Comparison of ENCODE assay signal across 10 mouse cellular contexts in the genomic region with DNA sequence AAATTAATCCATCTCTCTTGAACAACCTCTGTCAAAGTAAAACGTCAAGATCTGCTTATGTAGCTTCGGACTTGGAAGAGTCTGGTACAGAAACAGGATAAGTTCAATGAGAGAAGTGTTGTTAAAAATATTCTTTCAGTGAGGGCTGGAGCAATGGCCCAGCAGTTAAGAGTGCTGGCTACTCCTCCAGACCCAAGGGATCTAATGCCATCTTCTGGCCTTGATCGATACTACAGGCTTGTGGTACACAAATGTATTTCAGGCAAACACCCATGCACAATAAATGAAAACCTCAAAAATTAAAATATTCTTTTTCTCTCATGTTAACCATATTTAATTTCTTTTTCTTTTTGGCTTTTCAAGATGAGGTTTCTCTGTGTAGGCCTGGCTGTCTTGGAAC. TPM values are rescaled to one million over a fixed set of nuclear protein-coding genes. Genes with fewer than 3 reads are reported as not detected.
DNase-seq lines count a peak whose midpoint lies in the region; ATAC-seq and TF ChIP-seq lines count a peak whose summit lies in the region.
"Had no signal": no experiment of that assay in that cellular context is flagged by ENCODE, and none has a peak within 500 bp of the region (broad histone marks: within the 10 kb centered on the region; RNA-seq: fewer than 3 reads in every experiment).

No protein-coding gene starts in this region.

- H3K36me3 ChIP-seq in hindbrain, embryonic 14.5 days (replicated peaks; ENCODE audit: control insufficient read depth, insufficient read depth): peaks cover 8% of the 10 kb centered on the region; the same call in 1 of the 2 replicates
- H3K36me3 ChIP-seq in hindbrain, embryonic 12.5 days: peaks cover 20% of the 10 kb centered on the region
- no peaks in the 10 kb centered on the region for H3K36me3 ChIP-seq in midbrain, embryonic 15.5 days (replicated peaks)
- H3K36me3 ChIP-seq in midbrain, embryonic 14.5 days (ENCODE audit: control insufficient read depth, insufficient read depth, low read length): peaks cover 3% of the 10 kb centered on the region; the same call in 1 of the 2 replicates
- H3K36me3 ChIP-seq in MEL (ENCODE audit: control insufficient read depth in 1 of 2, insufficient read depth in 2 of 2, low read length in 2 of 2): no peaks in the 10 kb centered on the region

- no peak for ATAC-seq in hindbrain, embryonic 14.5 days (ENCODE audit: low FRiP score)
- no peak for ATAC-seq in hindbrain, embryonic 12.5 days (ENCODE audit: low FRiP score)
- no peak for ATAC-seq in midbrain, embryonic 15.5 days (replicated peaks)
- ATAC-seq in midbrain, embryonic 14.5 days (ENCODE audit: low FRiP score, low TSS enrichment): no peak
- ATAC-seq in megakaryocyte-erythroid progenitor cell, adult 5-6 weeks (replicated peaks; ENCODE audit: low FRiP score, low TSS enrichment, poor library complexity, severe bottlenecking): 0 out of 2 replicates have a peak, but pooled peaks have one; percentile 44
- no peak for ATAC-seq in monocyte, adult 5-6 weeks (replicated peaks; ENCODE audit: insufficient number of reproducible peaks, low FRiP score, low TSS enrichment, poor library complexity, severe bottlenecking)
- ATAC-seq: midbrain, embryonic 16.5 days had no signal

- no peaks in the 10 kb centered on the region for H3K27me3 ChIP-seq in hindbrain, embryonic 14.5 days (ENCODE audit: control insufficient read depth, insufficient read depth, low read length)
- no peaks in the 10 kb centered on the region for H3K27me3 ChIP-seq in hindbrain, embryonic 12.5 days
- no peaks in the 10 kb centered on the region for H3K27me3 ChIP-seq in midbrain, embryonic 15.5 days (replicated peaks)
- H3K27me3 ChIP-seq in midbrain, embryonic 14.5 days (ENCODE audit: control insufficient read depth, insufficient read depth, low read length): no peaks in the 10 kb centered on the region
- no peaks in the 10 kb centered on the region for H3K27me3 ChIP-seq in MEL (ENCODE audit: control insufficient read depth in 1 of 2, insufficient read depth in 2 of 2, low read length in 2 of 2)
- H3K27me3 ChIP-seq: kidney, embryonic 15.5 days had no signal

- peak overlapping the region; percentile 68 for H3K27ac ChIP-seq in hindbrain, embryonic 14.5 days
- no peak overlapping the region for H3K27ac ChIP-seq in hindbrain, embryonic 12.5 days
- 0 out of 2 replicates have a peak overlapping the region, but pooled peaks have one; percentile 15 for H3K27ac ChIP-seq in midbrain, embryonic 15.5 days
- H3K27ac ChIP-seq in midbrain, embryonic 14.5 days (replicated peaks; ENCODE audit: low read depth, low read length): no peak overlapping the region
- no peak overlapping the region for H3K27ac ChIP-seq in MEL (ENCODE audit: control insufficient read depth, low read depth, low read length)
- H3K27ac ChIP-seq: kidney, embryonic 15.5 days had no signal

- 89% methylated on average over 3 of the region's 3 CpGs for WGBS in hindbrain, embryonic 14.5 days
- 85% methylated on average over 3 of the region's 3 CpGs for WGBS in hindbrain, embryonic 12.5 days
- WGBS in midbrain, embryonic 15.5 days: 90% methylated on average over 3 of the region's 3 CpGs
- 88% methylated on average over 3 of the region's 3 CpGs for WGBS in midbrain, embryonic 14.5 days

- no peak overlapping the region for H3K4me3 ChIP-seq in hindbrain, embryonic 14.5 days (replicated peaks; ENCODE audit: low read length)
- H3K4me3 ChIP-seq in hindbrain, embryonic 12.5 days: no peak overlapping the region
- H3K4me3 ChIP-seq in midbrain, embryonic 15.5 days: no peak overlapping the region
- H3K4me3 ChIP-seq in midbrain, embryonic 14.5 days (replicated peaks; ENCODE audit: low read depth, low read length): no peak overlapping the region
- no peak overlapping the region for H3K4me3 ChIP-seq in MEL (ENCODE audit: control insufficient read depth in 1 of 2, insufficient read depth in 1 of 2, low read depth in 2 of 2, low read length in 2 of 2)
- H3K4me3 ChIP-seq: kidney, embryonic 15.5 days had no signal

- no peak overlapping the region for H3K4me2 ChIP-seq in hindbrain, embryonic 14.5 days (replicated peaks)
- no peak overlapping the region for H3K4me2 ChIP-seq in hindbrain, embryonic 12.5 days (replicated peaks)
- H3K4me2 ChIP-seq in midbrain, embryonic 15.5 days: no peak overlapping the region
- H3K4me2 ChIP-seq in midbrain, embryonic 14.5 days (ENCODE audit: low read length): no peak overlapping the region
- H3K4me2 ChIP-seq: kidney, embryonic 15.5 days had no signal

- H3K9ac ChIP-seq in hindbrain, embryonic 14.5 days: no peak overlapping the region
- no peak overlapping the region for H3K9ac ChIP-seq in hindbrain, embryonic 12.5 days
- H3K9ac ChIP-seq in midbrain, embryonic 15.5 days: no peak overlapping the region
- no peak overlapping the region for H3K9ac ChIP-seq in midbrain, embryonic 14.5 days (replicated peaks; ENCODE audit: low read length)
- no peak overlapping the region for H3K9ac ChIP-seq in MEL (ENCODE audit: control insufficient read depth, low read depth, low read length, poor library complexity, severe bottlenecking)
- H3K9ac ChIP-seq: kidney, embryonic 15.5 days had no signal

- H3K4me1 ChIP-seq in hindbrain, embryonic 14.5 days (replicated peaks; ENCODE audit: control insufficient read depth, insufficient read depth, low read length): no peaks in the 10 kb centered on the region
- H3K4me1 ChIP-seq in hindbrain, embryonic 12.5 days: no peaks in the 10 kb centered on the region
- H3K4me1 ChIP-seq in midbrain, embryonic 15.5 days: no peaks in the 10 kb centered on the region; the same call in 1 of the 2 replicates
- H3K4me1 ChIP-seq in midbrain, embryonic 14.5 days (ENCODE audit: control insufficient read depth, insufficient read depth, low read length): no peaks in the 10 kb centered on the region
- H3K4me1 ChIP-seq in MEL (ENCODE audit: control insufficient read depth in 1 of 2, insufficient read depth in 2 of 2, low read length in 2 of 2): no peaks in the 10 kb centered on the region

- TF ChIP-seq RAD21 in MEL (IDR thresholded peaks at IDR 0.05; ENCODE audit: low read depth, low read length): peak; percentile 83

- TF ChIP-seq POLR2A in MEL (IDR thresholded peaks at IDR 0.05; ENCODE audit: control insufficient read depth in 1 of 2, insufficient read depth in 1 of 2, low read depth in 1 of 2, low read length in 2 of 2, poor library complexity in 1 of 2): no peak

- TF ChIP-seq EP300 in MEL (IDR thresholded peaks at IDR 0.05; ENCODE audit: low read depth in 1 of 2, low read length in 2 of 2): no peak

- no peaks in the 10 kb centered on the region for H3K9me3 ChIP-seq in hindbrain, embryonic 14.5 days (ENCODE audit: control insufficient read depth, low read length)
- no peaks in the 10 kb centered on the region for H3K9me3 ChIP-seq in hindbrain, embryonic 12.5 days (replicated peaks)
- H3K9me3 ChIP-seq in midbrain, embryonic 15.5 days: no peaks in the 10 kb centered on the region
- no peaks in the 10 kb centered on the region for H3K9me3 ChIP-seq in midbrain, embryonic 14.5 days (ENCODE audit: control insufficient read depth, low read length)
- H3K9me3 ChIP-seq in MEL (replicated peaks; ENCODE audit: insufficient read depth, low read length): no peaks in the 10 kb centered on the region
- H3K9me3 ChIP-seq: kidney, embryonic 15.5 days had no signal

- TF ChIP-seq CTCF in MEL (IDR thresholded peaks at IDR 0.05 in 2 of 3, conservative IDR thresholded peaks at IDR 0.05 in 1 of 3; ENCODE audit: control insufficient read depth in 1 of 3, insufficient read depth in 1 of 3, low read depth in 2 of 3, low read length in 3 of 3, poor library complexity in 1 of 3, severe bottlenecking in 1 of 3): peak; percentile 55 to 81 (median 58)

- no peak for DNase-seq in hindbrain, embryonic 14.5 days (ENCODE audit: low spot score)
- no peak for DNase-seq in midbrain, embryonic 14.5 days
- peak; percentile 65 for DNase-seq in MEL (ENCODE audit: low read depth, low spot score)
- no peak for DNase-seq in cerebellum, postnatal 36 days

- H3K79me2 ChIP-seq in MEL (ENCODE audit: control insufficient read depth, insufficient read depth, low read length, poor library complexity): no peaks in the 10 kb centered on the region

TF ChIP-seq in MEL, 35 proteins besides CTCF, POLR2A, EP300 and RAD21:
- TF ChIP-seq RCOR1 (IDR thresholded peaks at IDR 0.05; ENCODE audit: low read depth, low read length) (no peak), SMC3 (IDR thresholded peaks at IDR 0.05; ENCODE audit: low read depth, low read length) (peak; percentile 79), ZC3H11A (IDR thresholded peaks at IDR 0.05; ENCODE audit: low read depth, low read length) (peak; percentile 48)

RNA-seq across cellular contexts. Expression of gene Cers5, which starts 23.4 kb away (rescaled TPM):
- polyA plus RNA-seq in hindbrain, embryonic 14.5 days (2014; fragmentation: Nextera tagmentation; extraction: Ambion mirVana): 78.5 and 89.3 TPM in 2 replicates
- 66.8 and 69.3 TPM in 2 replicates for polyA plus RNA-seq in hindbrain, embryonic 12.5 days (2016; fragmentation: Nextera tagmentation; extraction: Ambion mirVana)
- polyA plus RNA-seq in midbrain, embryonic 15.5 days (2015; fragmentation: Nextera tagmentation; extraction: Ambion mirVana): 77.3 and 79.9 TPM in 2 replicates
- polyA plus RNA-seq in midbrain, embryonic 14.5 days (2014; fragmentation: Nextera tagmentation; extraction: Ambion mirVana): 70.9 and 74.5 TPM in 2 replicates
- 21.8 and 31.5 TPM in 2 replicates for total RNA-seq in MEL (2012; rRNA removed)
- 10 to 100 TPM in 1 of 2 experiments, not detected in 1; 43.5 TPM for polyA plus RNA-seq in MEL (2012; ENCODE audit: insufficient read depth in 1 of 2, insufficient read length in 2 of 2, low read depth in 1 of 2, low replicate concordance in 2 of 2, missing spikeins in 1 of 2)
- total RNA-seq in megakaryocyte-erythroid progenitor cell, adult 5-6 weeks (2014; fragmentation: Nextera tagmentation): 2.4 and 7.2 TPM in 2 replicates
- total RNA-seq in megakaryocyte-erythroid progenitor cell, adult 5-6 weeks (2017): 2.2 and 8.3 TPM in 2 replicates
- 56.2 to 67.9 TPM (median 57.5 TPM) in 3 replicates for total RNA-seq in monocyte, adult 5-6 weeks (2017)

Comparison
In these comparisons a context has a peak if more than half of its experiments do, and no peak if none do; other contexts are left out.
1. H3K27ac ChIP-seq: peak in hindbrain, embryonic 14.5 days (single experiment) and midbrain, embryonic 15.5 days (single experiment); none in hindbrain, embryonic 12.5 days (single experiment), midbrain, embryonic 14.5 days (single experiment) and MEL (single experiment).